Mouse (Mus musculus) E14TG2a.4 (cell line): ENCODE measurements around the gene Gpr107.

Experiments
- CTCF ChIP-seq: conservative IDR thresholded peaks from 2 replicates; pipeline ENCODE4 v1.5.1; 2014; ENCODE audit warnings: low read length
- NANOG ChIP-seq: IDR thresholded peaks from 2 replicates; pipeline ENCODE4 v1.6.1; 2014; ENCODE audit warnings: borderline replicate concordance, low read length, mixed read lengths

DNA sequence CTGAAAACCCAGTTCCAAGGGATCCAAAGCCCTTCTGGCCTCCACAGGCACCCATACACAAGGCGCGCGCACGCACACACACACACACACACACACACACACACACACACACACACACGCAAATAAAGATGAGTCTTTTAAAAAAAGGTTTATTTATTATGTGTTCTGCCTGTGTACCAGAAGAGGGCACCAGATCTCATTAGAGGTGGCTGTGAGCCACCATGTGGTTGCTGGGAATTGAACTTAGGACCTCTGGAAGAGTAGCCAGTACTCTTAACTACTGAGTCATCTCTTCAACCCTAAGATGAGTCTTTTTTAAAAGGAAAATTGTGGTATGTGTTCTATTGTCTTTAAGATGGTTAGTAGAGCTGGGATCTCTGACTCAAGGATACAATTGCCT is 20.4 kb downstream of the Gpr107 start:
- peak; percentile 22; the same call in 1 of the 2 replicates for TF ChIP-seq CTCF
- TF ChIP-seq NANOG = no peak
